Mouse (Mus musculus) T-helper 17 cell (primary cell): ENCODE measurements around the gene Gse1.

Experiments
- in situ Hi-C, 2 experiments: fragments of 300-600 bp; cut with MboI, MseI; formaldehyde crosslinking; loops; 1 replicate in 1 of 2; 2 replicates in 1 of 2; pipeline ENCODE4 v1.15.1; 2025; ENCODE audit warnings: high pct_unique_total_duplicates in 2 of 2

Gene Gse1

DNA sequence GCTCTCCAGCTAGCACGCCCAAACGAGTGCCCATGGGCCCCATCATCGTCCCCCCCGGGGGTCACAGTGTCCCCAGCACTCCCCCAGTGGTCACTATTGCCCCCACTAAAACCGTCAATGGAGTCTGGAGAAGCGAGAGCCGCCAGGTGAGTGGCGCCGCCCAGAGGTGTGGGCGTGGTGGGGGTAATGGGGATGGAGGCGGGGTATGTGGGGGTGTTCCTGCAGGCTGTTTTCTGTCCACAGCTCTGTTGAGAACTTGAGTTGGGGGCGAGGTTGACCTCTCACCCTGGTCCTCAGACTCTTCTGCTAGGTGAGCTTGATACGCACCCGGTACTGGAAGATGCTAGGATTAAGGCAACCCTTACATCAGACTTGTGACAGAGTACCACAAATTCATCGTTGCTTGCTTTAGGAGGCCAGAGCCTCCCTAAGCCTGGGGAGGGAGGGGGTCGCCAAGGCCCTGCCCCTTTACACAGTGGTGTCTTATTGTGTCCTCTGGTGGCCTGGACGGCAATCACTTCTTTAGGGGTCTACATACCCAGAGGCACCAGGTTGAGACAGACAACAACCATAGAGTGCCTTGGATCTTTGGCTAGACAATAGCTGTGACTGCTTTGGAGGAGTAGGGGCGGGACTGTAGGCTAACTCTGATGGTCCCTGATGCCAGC lies 334.6 kb downstream of the Gse1 start:
- in situ Hi-C loops, result loop anchor here in 1 of 2 experiments (25.0 kb wide), 1 partner anchor 1001 kb away; the partner anchor contains the start of gene Mbtps1

DNA sequence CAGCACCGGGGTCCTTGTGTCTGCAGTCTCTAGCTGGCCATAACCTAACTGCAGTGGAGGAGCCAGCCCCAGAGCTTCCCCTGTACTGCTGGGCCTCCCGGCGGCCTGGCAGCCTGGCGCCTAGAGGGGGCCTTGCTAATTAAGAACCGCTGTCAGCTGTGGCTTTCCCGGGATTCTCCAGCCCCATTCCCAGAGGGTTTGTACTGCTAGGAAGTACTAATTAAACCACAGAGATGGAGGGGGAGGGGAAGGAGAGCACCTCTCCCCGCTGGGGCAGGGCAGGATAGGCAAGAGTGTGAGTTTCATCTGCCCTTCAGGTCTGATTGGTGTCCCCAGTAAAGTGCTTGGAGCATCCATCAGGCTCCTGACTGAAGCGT lies 335.1 kb downstream of the Gse1 start:
- in situ Hi-C loops, result loop anchor here in 1 of 2 experiments (25.0 kb wide), 1 partner anchor 1001 kb away; the partner anchor contains the start of gene Mbtps1

DNA sequence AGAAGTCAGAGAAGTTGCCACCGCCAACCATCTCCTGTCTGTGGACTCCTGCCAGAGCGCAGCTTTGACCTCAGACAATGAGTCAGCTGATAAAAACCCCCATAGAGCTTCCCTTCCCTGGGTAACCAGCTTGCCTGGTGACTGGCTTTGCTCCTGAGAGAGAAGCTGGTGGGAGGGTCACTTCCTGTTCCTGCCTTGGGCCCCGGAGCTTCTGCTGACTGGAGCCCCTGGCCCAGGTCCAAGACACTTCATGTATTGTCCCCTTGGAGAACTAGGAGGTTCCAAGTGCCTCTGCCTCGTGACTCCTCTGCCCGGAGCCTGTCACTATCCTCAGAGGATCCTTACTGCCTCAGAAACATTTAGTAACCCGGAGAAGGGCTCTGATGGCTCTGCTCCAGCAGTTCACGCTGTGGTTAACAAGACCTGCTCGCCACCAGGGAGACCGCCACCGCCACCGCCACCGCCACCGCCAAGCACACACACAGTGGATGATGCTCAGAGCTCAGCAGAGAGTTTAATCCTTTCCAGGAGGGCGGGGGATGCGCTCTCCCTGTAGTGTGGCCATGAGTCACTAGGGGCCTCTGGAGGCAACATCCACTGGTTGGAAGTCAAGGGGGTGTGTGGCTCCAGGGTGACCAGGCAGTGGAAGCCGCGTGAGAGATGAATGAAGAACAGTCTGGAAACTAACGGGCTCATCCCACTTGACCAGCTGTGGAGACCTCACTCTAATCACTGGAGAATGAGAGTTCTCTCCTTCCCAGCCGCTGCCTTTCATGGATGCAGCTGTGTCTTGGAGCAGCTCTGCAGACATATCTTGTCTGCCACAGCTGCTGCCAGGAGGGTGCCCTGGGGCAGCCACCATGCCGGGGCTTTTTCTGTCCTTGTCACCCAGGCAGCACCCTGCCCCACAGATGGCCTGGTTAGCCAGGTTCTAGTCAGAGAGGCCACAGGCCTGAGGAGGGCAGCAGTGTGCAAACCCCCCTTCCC lies 335.9 kb downstream of the Gse1 start:
- in situ Hi-C loops, result loop anchor here in 1 of 2 experiments (25.0 kb wide), 1 partner anchor 1002 kb away; the partner anchor contains the start of gene Mbtps1

DNA sequence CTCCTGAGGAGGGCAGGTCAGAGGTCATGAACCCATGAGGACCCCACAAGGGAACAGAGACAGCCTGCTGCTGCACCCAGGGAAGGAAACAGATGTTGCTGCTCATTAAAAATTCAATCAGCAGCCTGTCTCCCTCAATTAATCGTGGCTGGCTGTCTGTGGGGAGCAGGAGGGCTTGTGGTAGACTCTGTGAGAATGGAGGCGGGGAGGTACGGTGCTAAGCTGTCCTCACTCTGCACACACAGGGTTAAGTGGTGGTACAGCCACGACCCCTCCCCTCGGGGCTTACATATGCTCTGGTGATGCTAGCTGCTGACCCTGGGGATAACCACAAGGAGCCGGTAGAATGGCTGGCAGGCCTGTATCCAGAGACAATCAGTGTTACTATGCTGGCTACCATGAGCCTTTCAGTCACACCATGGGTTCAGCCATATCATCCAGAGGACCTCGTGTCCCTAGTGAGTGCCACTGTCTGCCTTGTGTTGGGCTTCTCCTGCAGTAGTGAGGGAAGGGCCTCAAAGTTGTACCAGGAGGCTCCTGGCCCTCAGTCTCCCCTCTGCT lies 337.0 kb downstream of the Gse1 start:
- in situ Hi-C loops, result loop anchor here in 1 of 2 experiments (25.0 kb wide), 1 partner anchor 1003 kb away; the partner anchor contains the start of gene Mbtps1

DNA sequence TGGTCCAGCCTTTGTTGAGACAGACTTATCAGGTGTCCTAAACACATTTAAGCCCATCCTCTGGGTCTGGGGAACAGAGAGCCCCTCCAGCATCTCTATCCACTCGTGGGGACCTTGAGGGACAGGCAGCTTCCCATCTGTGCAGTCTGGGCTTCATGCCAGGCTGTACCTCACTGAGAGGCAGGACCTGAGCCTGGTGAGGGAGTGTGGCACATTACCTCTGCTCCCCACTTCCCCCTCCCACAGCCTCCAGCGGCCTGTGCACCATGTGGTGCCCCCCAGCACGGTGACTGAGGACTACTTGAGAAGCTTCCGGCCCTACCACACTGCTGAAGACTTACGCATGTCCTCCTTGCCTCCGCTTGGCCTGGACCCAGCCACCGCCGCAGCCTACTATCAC lies 338.4 kb downstream of the Gse1 start:
- in situ Hi-C loops, result loop anchor here in 1 of 2 experiments (25.0 kb wide), 1 partner anchor 1004 kb away; the partner anchor contains the start of gene Mbtps1

DNA sequence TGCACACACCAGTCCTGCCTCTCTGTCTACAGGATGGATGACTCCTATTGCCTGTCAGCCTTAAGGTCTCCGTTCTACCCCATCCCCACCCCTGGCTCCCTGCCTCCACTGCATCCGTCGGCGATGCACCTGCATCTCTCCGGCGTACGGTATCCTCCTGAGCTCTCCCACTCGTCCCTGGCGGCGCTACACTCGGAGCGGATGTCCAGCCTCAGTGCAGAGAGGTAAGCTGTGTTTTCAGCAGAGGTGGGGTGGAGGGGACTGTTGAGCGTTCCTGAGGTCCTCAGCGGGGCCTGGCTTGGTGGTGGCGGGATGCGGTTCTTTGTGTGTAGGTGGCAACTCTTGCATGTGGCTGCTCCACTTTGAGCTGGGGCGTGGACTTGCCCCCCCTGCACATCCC lies 339.5 kb downstream of the Gse1 start:
- in situ Hi-C loops, result loop anchor here in 1 of 2 experiments (25.0 kb wide), 1 partner anchor 1005 kb away; the partner anchor contains the start of gene Mbtps1

DNA sequence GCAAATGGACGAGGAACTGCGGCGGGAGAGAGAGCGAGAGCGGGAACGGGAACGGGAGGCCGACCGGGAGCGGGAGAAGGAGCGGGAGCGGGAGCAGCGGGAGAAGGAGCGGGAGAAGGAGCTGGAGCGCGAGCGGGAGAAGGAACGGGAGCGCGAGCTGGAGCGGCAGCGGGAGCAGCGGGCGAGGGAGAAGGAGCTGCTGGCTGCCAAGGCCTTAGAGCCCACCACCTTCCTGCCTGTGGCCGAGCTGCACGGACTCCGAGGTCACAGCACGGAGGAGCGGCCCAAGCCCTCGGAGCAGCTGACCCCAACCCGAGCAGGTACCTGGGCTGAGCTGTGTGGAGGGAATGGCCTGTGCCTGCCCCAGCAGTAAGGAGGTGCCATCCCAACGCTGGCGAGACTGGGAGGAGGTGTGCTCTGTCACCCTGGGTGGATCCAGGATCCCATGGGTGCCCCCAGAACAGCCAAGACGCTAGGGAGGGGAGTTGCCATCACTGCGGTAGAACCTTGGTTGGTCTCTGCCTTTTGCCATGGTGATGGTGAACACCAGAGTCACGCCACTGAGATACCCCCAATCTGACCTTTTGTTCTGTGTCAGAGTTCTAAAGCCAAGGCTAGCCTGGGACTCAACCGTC lies 340.0 kb downstream of the Gse1 start:
- in situ Hi-C loops, result loop anchor here in 1 of 2 experiments (25.0 kb wide), 1 partner anchor 1006 kb away; the partner anchor contains the start of gene Mbtps1

DNA sequence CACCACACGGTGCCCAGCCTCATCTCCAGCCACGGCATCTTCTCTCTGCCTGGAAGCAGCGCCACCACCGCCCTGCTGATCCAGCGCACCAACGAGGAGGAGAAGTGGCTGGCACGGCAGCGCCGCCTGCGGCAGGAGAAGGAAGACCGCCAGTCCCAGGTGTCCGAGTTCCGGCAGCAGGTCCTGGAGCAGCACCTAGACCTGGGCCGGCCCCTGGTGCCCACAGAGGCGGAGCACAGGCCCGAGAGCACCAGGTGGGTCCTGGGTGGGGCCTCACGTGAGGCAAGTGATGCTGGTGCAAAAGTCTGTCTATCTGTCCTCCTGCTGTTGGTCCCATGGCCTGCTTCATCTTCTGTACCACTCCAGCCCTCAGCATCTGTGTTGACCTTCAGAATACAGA lies 340.9 kb downstream of the Gse1 start:
- in situ Hi-C loops, result loop anchor here in 1 of 2 experiments (25.0 kb wide), 1 partner anchor 1007 kb away; the partner anchor contains the start of gene Mbtps1

DNA sequence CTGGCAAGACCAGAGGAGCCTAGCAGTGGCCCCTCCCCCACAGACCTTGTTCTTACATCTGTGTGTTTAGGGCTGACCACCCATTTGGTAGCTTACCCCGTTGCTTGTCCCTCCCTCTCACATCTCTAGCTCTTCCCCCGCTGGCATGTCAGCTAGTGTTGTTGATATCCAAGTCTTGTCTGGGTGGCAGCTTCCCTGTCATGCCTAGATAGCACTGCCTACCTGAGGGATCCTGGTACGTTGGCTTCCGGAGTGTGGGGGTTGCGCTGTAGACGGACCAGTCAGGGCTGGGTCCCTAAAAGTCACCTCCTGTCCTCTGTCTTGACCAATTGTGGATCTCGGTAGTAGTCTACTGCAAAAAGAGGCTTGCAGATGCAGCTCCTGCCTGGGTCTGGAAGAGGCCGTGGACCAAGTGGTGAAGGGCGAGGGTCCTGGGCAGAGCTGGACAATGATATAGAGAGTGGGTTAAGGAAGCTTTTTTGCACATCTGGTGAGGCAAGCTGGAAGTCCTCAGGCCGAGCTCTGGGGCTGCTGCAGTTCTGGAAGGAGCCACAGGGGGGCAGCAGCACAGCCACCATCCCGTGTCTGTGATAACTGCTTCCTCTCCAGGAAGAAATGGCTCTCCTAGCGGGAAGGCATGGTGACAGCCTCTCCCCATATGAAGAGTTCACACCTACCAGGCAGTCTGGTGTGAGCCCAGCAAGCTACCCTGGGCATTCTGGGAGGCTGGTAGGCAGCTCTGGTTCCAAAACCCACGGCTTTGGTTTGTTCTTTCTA lies 341.9 kb downstream of the Gse1 start:
- in situ Hi-C loops, result loop anchor here in 1 of 2 experiments (25.0 kb wide), 1 partner anchor 1008 kb away; the partner anchor contains the start of gene Mbtps1

DNA sequence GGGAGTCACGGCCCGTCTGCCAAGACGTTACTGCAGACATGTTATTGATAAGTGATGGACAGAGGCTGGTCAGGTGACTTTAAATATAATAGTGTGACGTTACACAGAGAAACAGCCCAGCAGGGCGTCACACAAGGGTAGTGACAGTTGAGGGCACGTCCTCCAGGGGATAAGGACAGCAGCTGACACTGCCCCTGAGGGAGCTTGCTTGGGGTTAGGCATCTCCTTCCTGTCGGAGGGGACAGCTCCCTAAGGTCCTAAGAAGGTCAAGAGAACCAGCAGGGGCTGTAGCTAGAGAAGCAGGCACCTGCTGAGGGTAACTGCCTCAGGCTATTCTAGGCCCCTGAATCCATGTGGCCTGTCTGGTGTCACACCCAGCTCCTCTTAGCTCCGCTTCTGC lies 343.3 kb downstream of the Gse1 start:
- in situ Hi-C loops, result loop anchor here in 1 of 2 experiments (25.0 kb wide), 1 partner anchor 1009 kb away; the partner anchor contains the start of gene Mbtps1

DNA sequence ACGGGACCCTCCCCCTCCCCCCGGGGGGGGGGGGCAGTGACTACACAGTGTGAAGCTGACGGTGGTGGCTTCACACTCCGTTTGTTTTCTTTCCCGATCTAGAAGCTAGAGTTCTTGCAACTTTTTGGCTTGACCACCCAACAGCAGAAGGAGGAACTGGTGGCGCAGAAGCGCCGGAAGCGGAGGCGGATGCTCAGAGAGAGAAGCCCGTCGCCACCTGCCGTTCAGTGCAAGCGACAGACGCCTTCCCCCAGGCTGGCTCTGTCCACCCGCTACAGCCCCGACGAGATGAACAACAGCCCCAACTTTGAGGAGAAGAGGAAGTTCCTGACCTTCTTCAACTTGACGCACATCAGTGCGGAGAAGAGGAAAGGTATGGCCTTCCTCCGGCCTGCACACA lies 344.3 kb downstream of the Gse1 start:
- in situ Hi-C loops, result loop anchor here in 1 of 2 experiments (25.0 kb wide), 1 partner anchor 1010 kb away; the partner anchor contains the start of gene Mbtps1

DNA sequence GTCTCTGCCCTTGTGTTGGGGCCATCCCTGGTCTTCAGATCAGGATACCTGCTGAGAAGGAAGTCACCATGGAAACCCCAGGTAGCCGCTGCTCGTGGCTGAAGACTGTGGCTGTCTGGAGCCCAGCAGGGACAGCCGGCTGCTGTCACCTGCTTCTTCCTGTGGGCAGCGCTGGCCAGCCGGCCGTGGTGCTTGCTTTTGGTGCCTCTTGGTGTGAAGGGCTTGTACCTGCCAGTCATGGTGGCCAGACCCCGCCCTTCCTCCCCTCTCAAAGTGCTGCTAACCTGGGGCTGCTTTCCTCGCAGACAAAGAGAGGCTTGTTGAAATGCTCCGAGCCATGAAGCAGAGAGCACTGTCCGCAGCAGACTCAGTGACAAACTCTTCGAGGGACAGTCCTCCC lies 345.6 kb downstream of the Gse1 start:
- in situ Hi-C loops, result loop anchor here in 1 of 2 experiments (25.0 kb wide), 1 partner anchor 1012 kb away; the partner anchor contains the start of gene Mbtps1

DNA sequence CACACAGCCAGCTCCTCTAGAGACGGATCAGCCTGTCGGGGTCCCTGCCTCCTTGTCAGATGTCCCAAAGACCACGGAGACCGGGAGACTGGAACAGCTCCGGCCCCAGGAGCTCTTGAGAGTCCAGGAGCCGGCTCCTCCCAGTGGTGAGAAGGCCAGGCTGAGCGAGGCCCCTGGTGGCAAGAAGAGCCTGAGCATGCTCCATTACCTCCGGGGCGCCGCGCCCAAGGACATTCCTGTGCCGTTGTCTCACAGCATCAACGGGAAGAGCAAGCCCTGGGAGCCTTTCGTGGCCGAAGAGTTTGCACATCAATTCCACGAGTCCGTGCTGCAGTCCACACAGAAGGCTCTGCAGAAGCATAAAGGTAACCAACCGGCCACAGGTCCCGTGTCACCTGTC lies 346.7 kb downstream of the Gse1 start:
- in situ Hi-C loops, result loop anchor here in 1 of 2 experiments (25.0 kb wide), 2 partner anchors 1013 to 1987 kb away; partner anchors contain the start of genes Cdt1, Mbtps1 and Piezo1

DNA sequence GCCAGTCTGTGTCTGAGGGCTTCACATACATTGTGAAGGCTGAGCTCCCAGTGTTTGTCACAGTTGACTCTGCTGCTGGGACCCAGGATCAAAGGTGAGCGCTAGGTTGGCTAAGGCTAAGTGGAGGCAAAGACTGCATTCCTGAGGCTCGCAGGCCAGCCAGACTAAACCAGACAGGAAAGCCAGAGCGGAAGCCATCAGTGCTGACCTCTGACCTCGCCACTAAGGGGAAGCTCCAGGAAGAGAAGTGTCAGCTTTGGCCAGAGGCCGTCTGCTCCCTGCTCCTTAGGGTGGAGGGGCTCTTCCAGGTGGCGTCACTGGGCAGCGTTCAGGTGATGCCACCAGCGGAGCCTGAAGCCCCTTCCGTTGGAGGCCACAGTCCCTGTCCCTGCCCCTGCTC lies 347.5 kb downstream of the Gse1 start:
- in situ Hi-C loops, result loop anchor here in 1 of 2 experiments (25.0 kb wide), 1 partner anchor 1986 kb away; the partner anchor contains the start of genes Cdt1 and Piezo1

DNA sequence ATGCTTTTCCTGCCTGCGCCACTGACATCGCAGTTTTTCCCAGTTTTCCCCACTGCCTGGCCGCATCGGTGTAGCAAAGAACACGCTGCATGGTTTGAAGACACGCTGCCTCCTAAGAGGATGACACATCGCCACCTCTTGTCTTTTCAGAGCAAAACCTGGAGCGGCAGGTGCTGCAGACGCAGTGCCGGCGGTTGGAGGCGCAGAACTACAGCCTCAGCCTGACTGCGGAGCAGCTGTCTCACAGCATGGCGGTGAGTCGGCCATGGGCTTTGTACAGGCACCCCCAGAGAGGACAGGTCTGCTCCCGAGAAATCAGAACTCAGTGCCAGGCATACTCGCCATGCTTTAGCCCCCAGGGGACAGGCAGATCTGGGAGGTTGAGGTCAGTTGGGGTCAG lies 349.6 kb downstream of the Gse1 start:
- in situ Hi-C loops, result loop anchor here in 1 of 2 experiments (25.0 kb wide), 1 partner anchor 1984 kb away; the partner anchor contains the start of genes Cdt1 and Piezo1

DNA sequence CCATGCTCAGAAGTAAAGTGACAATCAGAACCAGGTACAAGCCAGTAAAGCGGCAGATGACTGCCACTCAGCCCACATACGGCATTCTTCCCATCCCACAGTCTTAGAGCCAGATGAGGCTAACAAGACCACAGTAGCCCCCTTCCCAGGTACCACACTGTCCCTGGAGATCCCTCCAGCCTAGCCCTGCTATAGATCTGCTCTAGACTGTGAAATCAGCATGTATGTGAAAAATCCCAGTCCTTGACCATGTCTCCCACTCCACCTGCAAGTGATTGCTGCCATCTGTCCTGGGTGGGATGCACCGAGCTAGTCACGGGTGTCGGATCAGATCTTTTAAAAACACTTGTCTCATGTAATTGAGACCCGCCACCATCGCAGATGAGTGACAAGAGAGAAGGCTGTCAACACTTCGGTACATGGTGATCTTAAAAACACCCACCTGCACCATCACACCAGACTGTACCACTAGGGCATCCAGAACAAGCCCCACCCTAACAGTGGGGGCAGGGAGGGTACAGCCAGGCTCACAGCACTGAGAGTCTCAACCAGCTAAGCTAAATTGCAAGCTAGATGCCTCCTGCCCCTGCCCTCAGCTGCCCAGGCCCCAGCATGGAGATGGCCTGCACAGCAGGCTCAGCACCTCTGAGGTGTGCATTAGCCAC lies 352.2 kb downstream of the Gse1 start:
- in situ Hi-C loops, result loop anchor here in 1 of 2 experiments (25.0 kb wide), 1 partner anchor 1982 kb away; the partner anchor contains the start of genes Cdt1 and Piezo1

DNA sequence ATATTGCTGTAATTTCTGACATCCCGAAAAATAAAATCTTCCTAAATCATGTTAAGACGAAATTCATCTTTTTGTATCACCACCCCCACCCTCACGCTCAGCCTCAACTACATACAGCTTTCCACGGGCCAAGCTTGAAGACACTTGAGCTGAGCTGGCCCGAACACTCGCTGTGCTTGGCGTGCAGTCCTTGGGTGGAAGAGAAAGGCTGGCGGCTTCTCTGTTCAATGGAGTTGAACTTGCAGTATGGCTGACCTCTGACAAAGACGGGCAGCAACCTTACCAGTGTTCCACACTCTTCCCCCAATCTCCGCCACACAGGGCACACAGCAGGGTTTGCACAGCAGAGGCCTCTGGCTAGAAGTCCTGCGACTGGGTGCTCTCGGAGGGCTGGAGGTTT lies 353.1 kb downstream of the Gse1 start:
- in situ Hi-C loops, result loop anchor here in 1 of 2 experiments (25.0 kb wide), 1 partner anchor 1981 kb away; the partner anchor contains the start of genes Cdt1 and Piezo1

DNA sequence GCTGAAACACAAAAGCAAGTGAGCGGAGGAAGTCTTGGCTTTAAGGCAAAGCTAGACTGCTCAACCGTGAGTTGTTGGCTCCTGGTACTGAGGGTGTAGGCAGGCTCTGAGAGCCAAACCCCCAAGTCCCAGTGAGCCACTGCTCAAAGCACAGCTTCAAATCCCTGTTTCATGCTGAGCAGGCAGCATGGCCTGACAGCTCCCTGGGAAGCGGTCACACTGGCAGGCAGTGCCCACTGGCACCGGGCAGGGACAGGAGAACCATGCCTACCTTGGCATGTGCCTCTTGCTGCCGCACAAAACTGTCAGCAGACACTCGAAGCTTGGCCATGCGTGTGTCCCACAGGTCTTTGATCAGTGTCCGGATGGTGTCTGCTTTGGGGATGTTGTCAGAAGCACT lies 353.6 kb downstream of the Gse1 start:
- in situ Hi-C loops, result loop anchor here in 1 of 2 experiments (25.0 kb wide), 1 partner anchor 1980 kb away; the partner anchor contains the start of genes Cdt1 and Piezo1
